Mouse (Mus musculus) E14TG2a.4 (cell line): ENCODE data around the gene Nudt8.

Source experiments
- CTCF ChIP-seq: conservative IDR thresholded peaks from 2 replicates; pipeline ENCODE4 v1.5.1; 2014; ENCODE audit warnings: low read length
- POU5F1 ChIP-seq: IDR thresholded peaks from 2 replicates; pipeline ENCODE4 v1.6.1; 2014; ENCODE audit warnings: low read length, borderline replicate concordance

- TF ChIP-seq CTCF (no peak), POU5F1 (no peak)
These were observed 2.0 kb upstream of the Nudt8 start for GRCm38 (mm10) chr19:3998335-3998734.
